Mouse (Mus musculus) retina, embryonic 14.5 days (tissue): ENCODE results near the gene Gpr108.
"Not testable (repeated sequence)": the region's sequence is repeated elsewhere in the genome, so short reads cannot be mapped to it uniquely, and the experiment has no call there.

Experiments
- DNase-seq: peaks from one replicate; pipeline ENCODE4 v3.0.0-alpha.2; 2015; ENCODE audit warnings: low spot score

Gpr108 gene

GRCm38 (mm10) chr17:57248201-57248699 lies at the start of gene Gpr108:
Gene Gpr108, minus strand, starts transcription at chr17:57248446.
- peak; percentile 85 for DNase-seq

- DNase-seq: no peak
These were observed 48.8 kb upstream of the Gpr108 start for GRCm38 (mm10) chr17:57297040-57297439.

DNA sequence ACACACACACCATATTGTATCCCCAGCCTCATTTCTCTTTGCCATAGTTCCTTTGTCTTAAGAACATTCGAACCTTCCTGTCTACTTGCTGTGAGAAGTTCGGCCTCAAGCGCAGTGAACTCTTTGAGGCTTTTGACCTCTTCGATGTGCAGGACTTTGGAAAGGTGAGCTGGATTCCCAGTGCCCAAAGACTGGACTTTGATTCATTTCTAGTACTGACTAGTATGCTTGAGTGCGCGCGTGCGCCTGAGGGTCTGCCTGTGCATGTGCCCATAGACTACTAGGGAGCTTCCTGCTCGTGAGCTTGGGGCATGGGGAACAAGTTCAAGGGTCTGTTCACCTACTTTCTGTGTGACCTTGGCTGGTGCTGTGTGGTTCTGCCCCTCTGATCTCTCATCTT lies 47.7 kb upstream of the Gpr108 start:
- DNase-seq: no peak

- DNase-seq: no peak
These were observed 44.7 kb upstream of the Gpr108 start for GRCm38 (mm10) chr17:57292968-57293367.

- DNase-seq: no peak
These were observed 44.1 kb upstream of the Gpr108 start for GRCm38 (mm10) chr17:57292302-57292701.

DNA sequence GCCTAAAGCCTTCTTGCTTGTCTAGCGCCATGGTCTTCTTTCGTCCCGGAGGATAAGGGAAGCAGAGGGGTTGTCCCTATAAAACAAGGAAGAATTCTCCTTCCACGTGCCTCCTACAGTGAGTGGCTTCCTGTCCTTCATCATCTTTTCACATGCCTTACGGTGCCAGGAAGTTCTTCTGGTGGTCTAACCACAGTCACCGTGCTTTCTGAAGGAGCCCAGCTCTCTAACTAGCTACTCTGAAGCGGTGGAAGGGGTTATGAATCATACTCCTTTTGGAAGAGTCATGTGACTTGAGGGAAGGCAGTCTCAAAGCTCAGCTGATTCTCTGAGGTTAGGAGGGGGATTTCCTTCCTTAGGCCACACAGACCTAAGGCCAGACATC lies 42.4 kb upstream of the Gpr108 start:
- no peak for DNase-seq

GRCm38 (mm10) chr17:57290001-57290670 lies 41.9 kb upstream of the Gpr108 start:
- no peak for DNase-seq

DNA sequence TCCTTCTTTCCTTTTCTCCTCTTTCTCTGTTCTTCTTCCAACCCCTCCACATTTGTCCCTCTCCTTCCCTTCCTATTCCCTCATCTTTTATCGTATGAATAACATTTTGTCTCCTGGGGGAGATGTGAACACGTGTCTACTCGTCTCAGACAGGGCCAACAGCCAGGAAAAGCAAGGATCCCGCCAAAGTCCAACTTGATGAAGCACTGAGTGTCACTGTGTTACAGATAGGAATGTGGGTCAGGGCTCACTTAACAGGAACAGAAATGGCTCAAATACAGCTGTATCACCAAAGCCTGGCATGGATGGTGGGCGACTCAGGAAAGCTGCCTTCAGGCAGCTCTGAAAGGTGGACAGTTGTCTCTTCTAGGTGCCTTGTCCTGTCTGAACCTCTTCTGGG lies 41.0 kb upstream of the Gpr108 start:
- DNase-seq: no peak

GRCm38 (mm10) chr17:57286718-57287355 lies 38.6 kb upstream of the Gpr108 start:
- DNase-seq: no peak

GRCm38 (mm10) chr17:57285077-57285476 lies 36.8 kb upstream of the Gpr108 start:
- DNase-seq: no peak

DNA sequence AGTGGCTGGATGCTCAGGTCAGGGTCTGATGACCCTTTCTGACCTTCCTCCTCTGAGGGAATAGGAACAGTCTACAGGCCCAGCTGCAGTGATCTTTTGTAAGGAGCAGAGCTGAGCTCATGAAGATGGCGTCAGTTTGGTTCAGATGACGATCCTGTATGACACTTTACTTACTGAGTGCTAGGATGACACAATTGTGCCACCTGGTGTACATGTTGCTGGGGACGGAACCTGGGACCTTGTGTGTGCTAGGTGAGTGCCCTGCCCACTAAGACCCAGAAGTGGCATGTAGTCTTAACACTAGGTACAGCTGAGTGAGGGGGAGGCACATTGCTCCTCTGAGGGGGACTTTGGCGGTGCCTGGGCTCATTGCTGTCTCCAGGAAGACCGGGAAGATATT lies 35.7 kb upstream of the Gpr108 start:
- no peak for DNase-seq

GRCm38 (mm10) chr17:57280411-57280810 lies 32.2 kb upstream of the Gpr108 start:
- no peak for DNase-seq

DNA sequence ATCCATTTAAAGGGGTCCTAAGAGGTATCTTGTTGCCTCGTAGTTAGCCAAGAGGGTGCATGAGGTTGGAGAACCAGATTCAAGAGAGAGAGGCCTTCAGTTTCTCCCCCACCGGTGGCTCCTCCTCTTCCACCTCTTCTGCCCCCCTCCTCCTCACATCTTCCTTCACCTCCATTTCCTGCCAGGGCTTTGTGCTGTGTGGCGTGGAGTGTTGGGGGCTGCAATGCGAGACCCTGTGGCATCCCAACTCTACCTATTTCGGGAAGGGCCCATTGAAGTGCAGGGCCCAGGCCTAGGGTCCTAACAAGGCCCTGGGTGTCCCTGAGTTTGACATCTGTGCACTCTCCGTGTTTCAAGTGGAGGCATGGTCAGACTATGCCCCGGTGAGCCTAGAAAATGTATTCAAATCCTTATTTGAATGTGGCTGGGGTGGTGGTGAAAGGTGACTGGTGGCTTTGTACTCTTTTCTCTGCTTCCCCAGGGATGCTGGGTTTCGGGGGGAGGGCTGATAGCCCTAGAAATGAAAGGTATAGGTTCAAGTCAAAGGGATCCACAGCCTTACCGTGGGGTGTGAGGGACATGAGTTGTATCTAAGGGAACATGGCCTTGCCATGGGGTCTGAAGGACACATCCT lies 31.5 kb upstream of the Gpr108 start:
- no peak for DNase-seq

DNA sequence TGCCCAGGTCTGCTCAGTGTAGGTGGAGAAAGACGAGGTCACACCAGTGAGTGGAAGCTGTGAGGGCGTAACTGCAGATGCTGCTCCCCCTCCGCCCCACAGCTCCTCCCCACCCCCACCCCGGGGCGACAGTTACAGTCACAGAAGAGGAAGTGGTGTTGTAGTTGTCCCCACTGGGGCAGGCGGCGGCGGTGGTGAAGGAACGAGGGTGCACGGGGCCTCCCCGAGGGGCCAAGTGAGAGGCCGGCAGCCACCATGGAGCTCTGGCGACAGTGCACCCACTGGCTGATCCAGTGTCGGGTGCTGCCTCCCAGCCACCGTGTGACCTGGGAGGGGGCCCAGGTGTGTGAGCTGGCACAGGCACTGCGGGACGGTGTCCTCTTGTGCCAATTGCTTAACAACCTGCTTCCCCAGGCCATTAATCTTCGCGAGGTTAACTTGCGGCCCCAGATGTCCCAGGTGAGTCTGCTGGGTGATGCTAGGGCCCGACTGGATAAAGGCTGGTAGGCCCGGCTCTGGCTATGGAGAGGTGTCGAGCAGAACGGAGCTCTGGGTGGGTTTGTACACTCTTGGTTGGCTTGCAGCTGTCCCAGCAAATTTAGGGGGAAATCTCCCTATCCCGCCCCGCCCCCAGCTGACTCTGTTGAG lies 30.8 kb upstream of the Gpr108 start, which contains the start of gene Vav1:
Vav1 (plus strand) TSS at position 158 of the 648 bp plus-strand sequence.
- DNase-seq: no peak

GRCm38 (mm10) chr17:57278537-57278936 lies 30.3 kb upstream of the Gpr108 start:
- DNase-seq: no peak

- DNase-seq: not testable (repeated sequence)
These were observed 29.5 kb upstream of the Gpr108 start for GRCm38 (mm10) chr17:57277598-57278261.

GRCm38 (mm10) chr17:57276634-57277121 lies 28.4 kb upstream of the Gpr108 start:
- peak; percentile 93 for DNase-seq

GRCm38 (mm10) chr17:57275997-57276351 lies 27.7 kb upstream of the Gpr108 start:
- peak; percentile 30 for DNase-seq

DNA sequence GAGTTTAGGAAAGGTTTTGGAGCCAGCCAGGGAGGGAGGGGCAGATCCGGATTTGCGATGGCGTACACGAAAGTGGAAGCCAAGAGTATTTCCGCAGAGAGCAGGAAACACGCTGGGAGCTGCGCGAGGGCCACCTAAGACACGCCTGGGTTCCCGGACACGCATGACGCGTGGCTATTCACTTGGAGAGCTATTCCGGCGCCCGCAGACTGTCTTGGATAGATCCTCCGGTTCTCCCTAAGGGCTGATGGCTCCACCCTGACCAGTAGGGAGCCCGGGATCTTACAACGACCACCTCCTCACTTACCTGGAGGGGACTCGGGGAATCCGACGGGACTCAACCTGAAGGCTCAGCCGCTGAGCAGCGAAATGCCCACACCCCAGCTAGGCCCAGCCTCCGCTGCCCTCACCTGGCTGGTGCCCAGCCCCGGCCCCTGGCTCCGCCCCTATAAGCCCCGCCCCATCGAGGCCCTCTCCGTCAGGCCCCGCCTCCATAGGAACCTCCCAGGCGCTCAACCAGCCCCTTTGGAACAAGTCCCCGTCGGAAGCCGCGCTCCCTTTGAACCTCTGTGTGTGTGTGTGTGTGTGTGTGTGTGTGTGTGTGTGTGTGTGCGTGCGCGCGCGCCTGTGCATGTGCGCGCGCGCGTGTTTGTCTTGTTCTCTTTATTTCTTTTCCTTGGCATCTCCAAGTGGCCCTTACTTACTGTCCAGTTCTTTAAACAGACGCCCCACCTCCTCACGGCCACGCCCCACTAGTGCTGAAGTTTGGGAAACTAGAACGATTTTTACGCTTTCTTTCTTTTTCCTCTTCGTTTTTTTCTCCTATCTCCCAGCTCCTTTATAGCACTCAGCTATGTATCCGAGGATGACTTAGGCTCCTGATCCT lies 27.1 kb upstream of the Gpr108 start:
- DNase-seq: peak; percentile 72

GRCm38 (mm10) chr17:57274686-57275085 lies 26.4 kb upstream of the Gpr108 start:
- DNase-seq: peak; percentile 21

DNA sequence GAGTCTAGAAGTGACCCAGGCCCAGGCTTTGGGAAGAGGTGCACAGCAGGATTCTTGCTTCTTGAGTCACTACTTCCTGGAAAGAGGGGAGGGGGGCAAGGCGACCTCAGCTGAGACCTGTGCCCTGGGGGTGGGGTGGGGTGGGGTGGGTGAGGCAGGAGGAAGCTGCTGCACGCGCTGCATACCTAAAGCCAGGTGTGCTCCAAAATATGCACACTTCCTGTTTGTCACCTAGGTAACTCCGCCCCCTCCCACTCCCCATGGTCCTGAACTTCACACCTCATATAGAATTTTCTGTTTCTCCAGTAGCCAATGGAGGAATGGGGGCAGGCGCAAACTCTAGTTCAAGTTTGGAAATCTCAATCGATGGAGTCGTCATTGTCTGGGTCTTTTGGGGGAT lies 25.6 kb upstream of the Gpr108 start:
- no peak for DNase-seq
